Mouse (Mus musculus) neural tube, embryonic 11.5 days (tissue): Measurements from ENCODE around the gene Gng3. TPM values are rescaled to one million over a fixed set of nuclear protein-coding genes. Genes with fewer than 3 reads are reported as not detected.

ENCODE experiments used
- ATAC-seq: fragments of 200-750 bp; cut with Nextera tagmentation; 2 replicates; pipeline ENCODE4 v1.8.0; 2017; ENCODE audit warnings: moderate number of reproducible peaks, mild to moderate bottlenecking, moderate TSS enrichment, moderate library complexity; ENCODE audit not compliant: insufficient read depth, low FRiP score, low TSS enrichment
- DNase-seq: peaks from one replicate; pipeline ENCODE4 v3.0.0-alpha.2; 2015; ENCODE audit warnings: low spot score
- H3K27ac ChIP-seq: fragments of 300-500 bp; sonication (generic); 2 replicates; pipeline ENCODE4 v1.5.1; 2014; ENCODE audit warnings: low read depth, mild to moderate bottlenecking, low read length
- H3K27me3 ChIP-seq: fragments of 300-500 bp; sonication (generic); 2 replicates; pipeline ENCODE4 v1.6.1; 2014; ENCODE audit warnings: mild to moderate bottlenecking, low read length, mixed read lengths; ENCODE audit not compliant: control insufficient read depth, insufficient read depth
- H3K36me3 ChIP-seq: fragments of 300-500 bp; sonication (generic); 2 replicates; pipeline ENCODE4 v1.6.1; 2014; ENCODE audit warnings: mild to moderate bottlenecking, low read length, moderate library complexity, mixed read lengths; ENCODE audit not compliant: control insufficient read depth, insufficient read depth
- H3K4me1 ChIP-seq: fragments of 300-500 bp; sonication (generic); 2 replicates; pipeline ENCODE4 v1.6.1; 2014; ENCODE audit warnings: low read length, mixed read lengths; ENCODE audit not compliant: control insufficient read depth, insufficient read depth
- H3K4me2 ChIP-seq: fragments of 300-500 bp; sonication (generic); 2 replicates; pipeline ENCODE4 v1.6.1; 2014; ENCODE audit warnings: low read depth, mild to moderate bottlenecking, moderate library complexity
- H3K4me3 ChIP-seq: fragments of 300-500 bp; sonication (generic); 2 replicates; pipeline ENCODE4 v1.5.1; 2014; ENCODE audit warnings: low read depth, low read length
- H3K9ac ChIP-seq: fragments of 300-500 bp; sonication (generic); 2 replicates; pipeline ENCODE4 v1.6.1; 2014; ENCODE audit warnings: mild to moderate bottlenecking, low read length
- H3K9me3 ChIP-seq: fragments of 300-500 bp; sonication (generic); 2 replicates; pipeline ENCODE4 v1.6.1; 2016; ENCODE audit warnings: low read length; ENCODE audit not compliant: control insufficient read depth
- WGBS: fragments of 180-500 bp; shearing (Covaris S2); extraction: QIAGEN DNeasy Blood & Tissue Kit; methylation state at CpG from one replicate; pipeline ENCODE4 v1.1.7; 2014; 5-methylcytosine and 5-hydroxymethylcytosine counted together
- polyA plus RNA-seq: library from polyadenylated mRNA; unstranded; fragments of >200 nt; fragmentation: Nextera tagmentation; extraction: Ambion mirVana; gene quantifications from 2 replicates; pipeline ENCODE4 v1.2.1, GENCODE M21; 2014

Gng3 gene
- polyA plus RNA-seq = 137 and 151 TPM in 2 replicates

- peak; percentile 80 for DNase-seq
- Histone ChIP-seq H3K4me2 (peak within 1 kb of the TSS; percentile 65), H3K9ac (peak within 1 kb of the TSS; percentile 79), H3K9me3 (no peaks in the 10 kb centered on the region), H3K4me1 (peaks cover 12% of the 10 kb centered on the region), H3K27me3 (no peaks in the 10 kb centered on the region), H3K27ac (peak within 1 kb of the TSS; percentile 90), H3K36me3 (peaks cover 1% of the 10 kb centered on the region), H3K4me3 (peak within 1 kb of the TSS; percentile 44)
- peak; percentile 69 for ATAC-seq
- WGBS = 50% methylated on average over 11 of the region's 11 CpGs
Observed at GRCm38 (mm10) chr19:8839103-8839907, at the start of gene Gng3. TSS of gene Gng3 (minus strand) at chr19:8839194.

- WGBS = 13% methylated on average over 19 of the region's 19 CpGs
- peaks cover 8% of the 10 kb centered on the region for H3K4me1 ChIP-seq
- H3K27ac ChIP-seq = peak overlapping the region; percentile 58
- H3K4me3 ChIP-seq = peak overlapping the region; percentile 68
- H3K27me3 ChIP-seq = no peaks in the 10 kb centered on the region
- H3K36me3 ChIP-seq = 0 out of 2 replicates have a peak, but pooled peaks cover 2% of the 10 kb centered on the region
- peak overlapping the region; percentile 80 for H3K4me2 ChIP-seq
- no peak for ATAC-seq
- H3K9ac ChIP-seq = peak overlapping the region; percentile 84
- DNase-seq = no peak
- H3K9me3 ChIP-seq = no peaks in the 10 kb centered on the region
Observed at GRCm38 (mm10) chr19:8887585-8888463, 48.8 kb upstream of the Gng3 start.

GRCm38 (mm10) chr19:8886916-8887584, 48.1 kb upstream of the Gng3 start:
- H3K27ac ChIP-seq = no peak overlapping the region
- H3K9me3 ChIP-seq = no peaks in the 10 kb centered on the region
- DNase-seq (no peak), ATAC-seq (no peak)
- H3K4me3 ChIP-seq = no peak overlapping the region
- H3K36me3 ChIP-seq = 0 out of 2 replicates have a peak, but pooled peaks cover 2% of the 10 kb centered on the region
- H3K9ac ChIP-seq = no peak overlapping the region; the same call in 1 of the 2 replicates
- WGBS = 50% methylated on average over 1 of the region's 1 CpGs
- no peak overlapping the region for H3K4me2 ChIP-seq
- H3K4me1 ChIP-seq = peaks cover 8% of the 10 kb centered on the region
- H3K27me3 ChIP-seq = no peaks in the 10 kb centered on the region

DNA sequence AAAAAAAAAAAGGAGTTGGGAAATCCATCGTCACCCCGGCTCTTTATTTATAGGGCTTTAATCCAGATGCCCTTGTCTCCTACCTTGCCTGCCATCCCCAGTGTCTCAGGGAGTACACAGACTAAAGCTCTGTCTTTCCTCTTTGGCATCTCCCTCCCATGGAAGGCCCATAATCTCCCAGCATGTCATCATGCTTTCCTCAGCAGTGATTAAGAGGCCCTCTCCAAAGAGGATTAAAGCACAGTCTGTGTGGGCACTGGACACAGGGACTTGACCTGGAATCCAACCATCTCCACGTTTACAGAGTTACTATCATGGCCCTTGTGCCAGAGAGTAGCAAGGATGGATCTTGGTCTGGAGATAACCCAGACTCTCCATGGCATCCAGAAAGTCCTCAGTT, 44.6 kb upstream of the Gng3 start, which contains the start of the genes Lbhd1 and Gm49403:
Gene Lbhd1, plus strand, starts transcription at position 117 of the 400 bp plus-strand sequence.
Gene Gm49403, plus strand, starts transcription at position 315 of the 400 bp plus-strand sequence.
- DNase-seq (no peak), ATAC-seq (no peak)
- H3K4me3 ChIP-seq = no peak within 1 kb of the TSS
- no peaks in the 10 kb centered on the region for H3K27me3 ChIP-seq
- H3K9me3 ChIP-seq = no peaks in the 10 kb centered on the region
- peaks cover 14% of the 10 kb centered on the region for H3K4me1 ChIP-seq
- no peak within 1 kb of the TSS for H3K27ac ChIP-seq
- WGBS = 83% methylated on average over 3 of the region's 3 CpGs
- H3K36me3 ChIP-seq = no peaks in the 10 kb centered on the region
- no peak within 1 kb of the TSS for H3K9ac ChIP-seq
- no peak within 1 kb of the TSS for H3K4me2 ChIP-seq

- no peaks in the 10 kb centered on the region for H3K9me3 ChIP-seq
- DNase-seq = no peak
- H3K36me3 ChIP-seq = no peaks in the 10 kb centered on the region
- peak overlapping the region; percentile 86; the same call in 1 of the 2 replicates for H3K9ac ChIP-seq
- ATAC-seq = no peak
- H3K27ac ChIP-seq = no peak overlapping the region
- H3K27me3 ChIP-seq = no peaks in the 10 kb centered on the region
- 18% methylated on average over 3 of the region's 3 CpGs for WGBS
- H3K4me1 ChIP-seq = 0 out of 2 replicates have a peak, but pooled peaks cover 6% of the 10 kb centered on the region
- H3K4me2 ChIP-seq = peak overlapping the region; percentile 81
- peak overlapping the region; percentile 85 for H3K4me3 ChIP-seq
Observed at GRCm38 (mm10) chr19:8881034-8881392, 42.0 kb upstream of the Gng3 start.

- H3K36me3 ChIP-seq = 0 out of 2 replicates have a peak, but pooled peaks cover 2% of the 10 kb centered on the region
- ATAC-seq (peak; percentile 94), DNase-seq (peak; percentile 90)
- peak within 1 kb of the TSS; percentile 79 for H3K27ac ChIP-seq
- 0 out of 2 replicates have a peak, but pooled peaks cover 6% of the 10 kb centered on the region for H3K4me1 ChIP-seq
- WGBS = under 1% methylated on average over 42 of the region's 42 CpGs
- H3K9ac ChIP-seq = peak within 1 kb of the TSS; percentile 86
- peak within 1 kb of the TSS; percentile 81 for H3K4me2 ChIP-seq
- H3K4me3 ChIP-seq = peak within 1 kb of the TSS; percentile 85
- H3K27me3 ChIP-seq = no peaks in the 10 kb centered on the region
- no peaks in the 10 kb centered on the region for H3K9me3 ChIP-seq
Observed at GRCm38 (mm10) chr19:8880311-8881033, 41.5 kb upstream of the Gng3 start, which contains the start of gene Uqcc3. TSS of gene Uqcc3 (minus strand) at chr19:8880923.

DNA sequence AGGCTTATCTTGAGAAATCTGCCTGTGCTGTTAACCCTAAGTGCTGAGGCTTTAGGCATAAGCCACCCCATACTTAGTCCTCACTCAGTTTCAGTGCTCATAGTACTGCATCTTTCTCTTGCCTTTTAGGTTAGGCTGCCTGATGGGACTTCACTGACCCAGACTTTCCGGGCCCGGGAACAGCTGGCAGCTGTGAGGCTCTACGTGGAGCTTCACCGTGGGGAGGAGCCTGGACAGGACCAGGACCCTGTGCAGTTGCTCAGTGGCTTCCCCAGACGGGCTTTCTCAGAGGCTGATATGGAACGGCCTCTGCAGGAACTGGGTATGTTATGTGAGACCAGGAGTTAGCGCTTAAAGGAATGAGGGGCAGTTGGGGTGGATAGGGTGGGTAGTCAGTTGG, 36.0 kb upstream of the Gng3 start:
- no peak overlapping the region for H3K4me2 ChIP-seq
- ATAC-seq = no peak
- no peaks in the 10 kb centered on the region for H3K9me3 ChIP-seq
- H3K27ac ChIP-seq = no peak overlapping the region
- no peaks in the 10 kb centered on the region for H3K27me3 ChIP-seq
- peaks cover 10% of the 10 kb centered on the region for H3K4me1 ChIP-seq
- no peak for DNase-seq
- H3K36me3 ChIP-seq = peaks cover 14% of the 10 kb centered on the region
- no peak overlapping the region for H3K9ac ChIP-seq
- 94% methylated on average over 7 of the region's 7 CpGs for WGBS
- no peak overlapping the region for H3K4me3 ChIP-seq
